Mouse (Mus musculus): ENCODE results near the gene Chia1.
"Not testable (repeated sequence)": the region's sequence is repeated elsewhere in the genome, so short reads cannot be mapped to it uniquely, and the experiment has no call there.

Gene Chia1

GRCm38 (mm10) chr3:106112929-106113328 lies at the start of gene Chia1:
Chia1 (plus strand) TSS chr3:106113229.
- DNase-seq (ENCODE audit: low read depth) = no peak

GRCm38 (mm10) chr3:106067707-106068106 lies 45.3 kb upstream of the Chia1 start:
- not testable (repeated sequence) for DNase-seq (ENCODE audit: low read depth)

GRCm38 (mm10) chr3:106070994-106071393 lies 42.0 kb upstream of the Chia1 start:
- DNase-seq (ENCODE audit: low read depth) = no peak

- no peak for DNase-seq (ENCODE audit: low read depth)
Observed at GRCm38 (mm10) chr3:106074824-106075223, 38.2 kb upstream of the Chia1 start.

- DNase-seq (ENCODE audit: low read depth) = no peak
Observed at GRCm38 (mm10) chr3:106126999-106127398, 14.0 kb downstream of the Chia1 start.

GRCm38 (mm10) chr3:106128807-106129493 lies 15.9 kb downstream of the Chia1 start:
- DNase-seq (ENCODE audit: low read depth) = no peak

GRCm38 (mm10) chr3:106131690-106132089 lies 18.7 kb downstream of the Chia1 start:
- DNase-seq (ENCODE audit: low read depth) = no peak

GRCm38 (mm10) chr3:106144081-106144480 lies 31.1 kb downstream of the Chia1 start:
- DNase-seq (ENCODE audit: low read depth) = no peak

GRCm38 (mm10) chr3:106154413-106154812 lies 41.4 kb downstream of the Chia1 start:
- no peak for DNase-seq (ENCODE audit: low read depth)

GRCm38 (mm10) chr3:106167464-106167863 lies 54.4 kb downstream of the Chia1 start, which contains the start of gene Chil3:
Chil3 (minus strand) TSS chr3:106167564.
- DNase-seq (ENCODE audit: low read depth) = no peak

GRCm38 (mm10) chr3:106170522-106171053 lies 57.6 kb downstream of the Chia1 start:
- DNase-seq (ENCODE audit: low read depth) = no peak

- DNase-seq (ENCODE audit: low read depth) = no peak
Observed at GRCm38 (mm10) chr3:106171135-106171731, 58.2 kb downstream of the Chia1 start.

- DNase-seq (ENCODE audit: low read depth) = not testable (repeated sequence)
Observed at GRCm38 (mm10) chr3:106172506-106172905, 59.5 kb downstream of the Chia1 start.

- not testable (repeated sequence) for DNase-seq (ENCODE audit: low read depth)
Observed at GRCm38 (mm10) chr3:106174971-106175370, 61.9 kb downstream of the Chia1 start.

- no peak for DNase-seq (ENCODE audit: low read depth)
Observed at GRCm38 (mm10) chr3:106177509-106178189, 64.6 kb downstream of the Chia1 start.

Measured in fibroblast of lung, adult 2 months (primary cell).